Mouse (Mus musculus): ENCODE results near the gene Nr1h4.
A peak's percentile ranks its signal among the peaks of the same experiment; 100 is the strongest.

- TF ChIP-seq CTCF (IDR thresholded peaks at IDR 0.05; ENCODE audit: control insufficient read depth, insufficient read depth, insufficient read length) (no peak), MYOD1 (IDR thresholded peaks at IDR 0.05; ENCODE audit: control insufficient read depth, insufficient read length, low read depth) (no peak), MAX (IDR thresholded peaks at IDR 0.05) (peak; percentile 74), USF1 (IDR thresholded peaks at IDR 0.05; ENCODE audit: low read depth) (no peak), MYOG (IDR thresholded peaks at IDR 0.05; ENCODE audit: control insufficient read depth, extremely low read depth, insufficient read length) (no peak), CEBPB (IDR thresholded peaks at IDR 0.05; ENCODE audit: low read depth) (no peak)
Observed at GRCm38 (mm10) chr10:89527054-89527453, 6.3 kb downstream of the Nr1h4 start.

Data from C2C12 (cell line).